Mouse (Mus musculus) liver, postnatal 0 days (tissue): ENCODE data around the gene Scube2. TPM values are rescaled to one million over a fixed set of nuclear protein-coding genes. Genes with fewer than 3 reads are reported as not detected.

Experiments
- ATAC-seq: fragments of 200-750 bp; cut with Nextera tagmentation; 2 replicates; pipeline ENCODE4 v1.8.0; 2017; ENCODE audit warnings: mild to moderate bottlenecking, moderate library complexity
- DNase-seq: peaks from one replicate; pipeline ENCODE4 v3.0.0-alpha.2; 2016
- H3K27ac ChIP-seq: fragments of 300-500 bp; sonication (generic); 2 replicates; pipeline ENCODE4 v1.5.1; 2014; ENCODE audit warnings: antibody characterized with exemption, moderate library complexity, mild to moderate bottlenecking, low read depth
- H3K27me3 ChIP-seq: fragments of 300-500 bp; sonication (generic); 2 replicates; pipeline ENCODE4 v1.6.1; 2014; ENCODE audit warnings: low read length, control low read depth, mixed read lengths; ENCODE audit not compliant: insufficient read depth
- H3K36me3 ChIP-seq: fragments of 300-500 bp; sonication (generic); replicated peaks from 2 replicates; pipeline ENCODE4 v1.6.1; 2014; ENCODE audit warnings: mild to moderate bottlenecking, control low read depth, low read length, moderate library complexity, mixed read lengths; ENCODE audit not compliant: insufficient read depth
- H3K4me1 ChIP-seq: fragments of 300-500 bp; sonication (generic); 2 replicates; pipeline ENCODE4 v1.6.1; 2014; ENCODE audit warnings: antibody characterized with exemption, mild to moderate bottlenecking, control low read depth; ENCODE audit not compliant: insufficient read depth
- H3K4me2 ChIP-seq: fragments of 300-500 bp; sonication (generic); 2 replicates; pipeline ENCODE4 v1.6.1; 2014; ENCODE audit warnings: low read depth, mild to moderate bottlenecking, low read length, moderate library complexity, mixed read lengths
- H3K4me3 ChIP-seq: fragments of 300-500 bp; sonication (generic); 2 replicates; pipeline ENCODE4 v1.5.1; 2014; ENCODE audit warnings: low read depth, low read length
- H3K9ac ChIP-seq: fragments of 300-500 bp; sonication (generic); replicated peaks from 2 replicates; pipeline ENCODE4 v1.6.1; 2014; ENCODE audit warnings: mild to moderate bottlenecking, moderate library complexity
- H3K9me3 ChIP-seq: fragments of 300-500 bp; sonication (generic); 2 replicates; pipeline ENCODE4 v1.6.1; 2016; ENCODE audit warnings: mild to moderate bottlenecking, control low read depth, low read length, mixed read lengths
- CTCF ChIP-seq: sonication (generic); IDR thresholded peaks from 2 replicates; pipeline ENCODE4 v1.5.1; 2016; ENCODE audit warnings: antibody characterized with exemption, low read depth
- EP300 ChIP-seq: IDR thresholded peaks from 2 replicates; pipeline ENCODE4 v1.6.1; 2016; ENCODE audit warnings: antibody characterized with exemption, low read depth, mild to moderate bottlenecking
- WGBS: fragments of 180-500 bp; shearing (Covaris S2); extraction: QIAGEN DNeasy Blood & Tissue Kit; methylation state at CpG from one replicate; pipeline ENCODE4 v1.1.7; 2014; ENCODE audit not compliant: insufficient replicate concordance; 5-methylcytosine and 5-hydroxymethylcytosine counted together
- polyA plus RNA-seq: library from polyadenylated mRNA; unstranded; fragments of >200 nt; fragmentation: Nextera tagmentation; extraction: Ambion mirVana; gene quantifications from 2 replicates; pipeline ENCODE4 v1.2.1, GENCODE M21; 2015

The Scube2 gene
- polyA plus RNA-seq, 1 experiment from 2014 or later: 0.06 TPM

DNA sequence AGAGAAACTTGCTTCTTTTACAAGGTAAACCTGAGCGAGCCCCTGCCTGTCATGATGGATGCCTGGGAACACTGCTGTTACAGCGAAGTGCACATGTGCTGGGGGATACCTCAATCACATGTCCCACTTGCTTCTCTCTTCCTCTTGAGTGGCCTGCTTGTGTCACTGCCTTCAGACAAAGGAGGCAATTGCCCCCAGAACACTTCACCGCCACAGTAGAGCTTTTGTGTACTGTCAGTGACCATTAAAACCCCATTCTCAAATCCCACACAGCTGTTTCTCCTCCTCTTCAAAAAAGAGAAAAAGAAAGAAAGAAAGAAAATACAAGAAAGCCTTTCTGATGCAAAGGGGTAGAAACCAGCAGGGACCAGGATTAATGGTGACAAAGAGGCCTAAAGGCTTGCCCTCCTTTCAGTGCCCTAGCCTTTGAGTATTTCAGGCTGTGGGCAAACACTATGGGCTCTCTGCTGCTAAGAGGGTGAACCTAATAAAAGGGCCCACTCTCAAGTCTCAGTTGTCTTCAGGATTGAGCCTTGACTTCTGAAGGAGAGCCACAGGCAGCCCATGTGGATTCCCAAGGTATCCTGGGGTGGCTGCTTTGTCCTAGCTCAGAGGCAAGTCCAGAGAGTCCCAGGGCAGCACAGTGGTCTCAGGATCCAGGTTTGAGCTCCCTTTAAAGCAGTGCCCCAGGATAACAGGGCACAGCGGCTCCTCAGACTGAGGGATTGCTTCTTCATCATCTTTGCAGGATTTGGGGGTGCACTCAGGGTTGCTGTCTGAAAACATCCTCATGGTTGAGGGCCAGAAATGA is 51.9 kb downstream of the Scube2 start:
- H3K27me3 ChIP-seq: no peaks in the 10 kb centered on the region
- 69% methylated on average over 4 of the region's 4 CpGs for WGBS
- H3K36me3 ChIP-seq: no peaks in the 10 kb centered on the region
- peaks cover 6% of the 10 kb centered on the region for H3K4me1 ChIP-seq
- H3K9me3 ChIP-seq: no peaks in the 10 kb centered on the region
- TF ChIP-seq CTCF (no peak), EP300 (no peak)
- no peak overlapping the region for H3K4me3 ChIP-seq
- H3K4me2 ChIP-seq: no peak overlapping the region
- ATAC-seq (no peak), DNase-seq (no peak)
- H3K27ac ChIP-seq: no peak overlapping the region
- H3K9ac ChIP-seq: no peak overlapping the region

- no peaks in the 10 kb centered on the region for H3K4me1 ChIP-seq
- no peaks in the 10 kb centered on the region for H3K9me3 ChIP-seq
- no peak overlapping the region for H3K4me2 ChIP-seq
- H3K36me3 ChIP-seq: no peaks in the 10 kb centered on the region
- no peak overlapping the region for H3K4me3 ChIP-seq
- 48% methylated on average over 8 of the region's 8 CpGs for WGBS
- H3K9ac ChIP-seq: no peak overlapping the region
- DNase-seq: no peak
- no peak for ATAC-seq
- no peak overlapping the region for H3K27ac ChIP-seq
- H3K27me3 ChIP-seq: no peaks in the 10 kb centered on the region
- TF ChIP-seq CTCF (no peak), EP300 (no peak)
Observed at GRCm38 (mm10) chr7:109807616-109808485, 57.6 kb downstream of the Scube2 start.

DNA sequence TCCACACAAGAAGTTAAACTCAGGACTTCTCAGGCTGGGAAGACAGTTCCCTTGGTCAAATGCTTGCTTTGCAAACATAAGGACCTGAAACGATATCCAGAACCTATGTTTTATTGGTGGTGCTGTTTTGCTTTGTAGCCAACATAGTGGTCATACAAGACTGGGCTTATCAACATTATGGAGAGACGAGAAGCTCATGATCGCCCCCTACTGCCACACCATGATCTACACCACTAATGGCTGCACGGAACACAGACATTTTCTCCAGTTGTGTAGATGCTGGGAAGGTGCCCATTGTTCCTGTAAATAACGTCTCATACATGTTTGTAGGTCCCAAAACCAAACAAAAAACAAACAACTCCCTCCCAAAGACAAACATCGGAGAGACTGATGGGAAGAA is 60.6 kb downstream of the Scube2 start:
- 43% methylated on average over 6 of the region's 6 CpGs for WGBS
- no peaks in the 10 kb centered on the region for H3K36me3 ChIP-seq
- H3K4me1 ChIP-seq: no peaks in the 10 kb centered on the region
- H3K27ac ChIP-seq: no peak overlapping the region
- DNase-seq (peak; percentile 60), ATAC-seq (no peak)
- H3K9me3 ChIP-seq: no peaks in the 10 kb centered on the region
- no peak for TF ChIP-seq EP300
- TF ChIP-seq CTCF: peak; percentile 71
- H3K9ac ChIP-seq: no peak overlapping the region
- no peaks in the 10 kb centered on the region for H3K27me3 ChIP-seq
- no peak overlapping the region for H3K4me3 ChIP-seq
- H3K4me2 ChIP-seq: no peak overlapping the region

DNA sequence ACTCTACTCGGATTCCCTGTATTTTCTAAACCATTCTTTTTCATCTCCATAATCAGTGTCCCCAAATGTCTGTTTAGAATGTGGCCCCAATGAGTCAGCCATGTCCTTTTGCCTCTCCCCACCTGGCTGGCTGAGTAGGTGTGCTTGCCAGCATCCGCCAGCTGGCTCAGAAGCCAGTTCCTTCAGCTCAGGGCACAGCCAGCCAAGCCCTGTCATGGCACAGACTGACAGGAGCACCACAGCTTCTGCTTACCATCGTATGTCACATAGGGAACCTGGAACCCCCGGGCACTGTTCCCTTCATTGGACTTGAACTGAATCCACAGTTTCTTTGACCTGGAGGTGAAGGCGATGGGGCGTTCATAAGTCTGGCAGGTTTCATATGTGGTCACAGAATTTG is 61.1 kb downstream of the Scube2 start:
- no peak overlapping the region for H3K9ac ChIP-seq
- TF ChIP-seq CTCF: no peak
- TF ChIP-seq EP300: no peak
- WGBS: 82% methylated on average over 6 of the region's 6 CpGs
- H3K4me1 ChIP-seq: no peaks in the 10 kb centered on the region
- no peak overlapping the region for H3K4me3 ChIP-seq
- ATAC-seq (no peak), DNase-seq (no peak)
- no peaks in the 10 kb centered on the region for H3K9me3 ChIP-seq
- no peaks in the 10 kb centered on the region for H3K36me3 ChIP-seq
- no peak overlapping the region for H3K4me2 ChIP-seq
- H3K27me3 ChIP-seq: no peaks in the 10 kb centered on the region
- H3K27ac ChIP-seq: no peak overlapping the region

- H3K27ac ChIP-seq: no peak overlapping the region
- H3K4me1 ChIP-seq: no peaks in the 10 kb centered on the region
- H3K4me2 ChIP-seq: no peak overlapping the region
- DNase-seq: no peak
- ATAC-seq: no peak
- 40% methylated on average over 1 of the region's 1 CpGs for WGBS
- no peaks in the 10 kb centered on the region for H3K36me3 ChIP-seq
- TF ChIP-seq CTCF: no peak
- no peak for TF ChIP-seq EP300
- H3K9ac ChIP-seq: no peak overlapping the region
- H3K4me3 ChIP-seq: no peak overlapping the region
- H3K27me3 ChIP-seq: no peaks in the 10 kb centered on the region
- no peaks in the 10 kb centered on the region for H3K9me3 ChIP-seq
Observed at GRCm38 (mm10) chr7:109803516-109803915, 62.0 kb downstream of the Scube2 start.

DNA sequence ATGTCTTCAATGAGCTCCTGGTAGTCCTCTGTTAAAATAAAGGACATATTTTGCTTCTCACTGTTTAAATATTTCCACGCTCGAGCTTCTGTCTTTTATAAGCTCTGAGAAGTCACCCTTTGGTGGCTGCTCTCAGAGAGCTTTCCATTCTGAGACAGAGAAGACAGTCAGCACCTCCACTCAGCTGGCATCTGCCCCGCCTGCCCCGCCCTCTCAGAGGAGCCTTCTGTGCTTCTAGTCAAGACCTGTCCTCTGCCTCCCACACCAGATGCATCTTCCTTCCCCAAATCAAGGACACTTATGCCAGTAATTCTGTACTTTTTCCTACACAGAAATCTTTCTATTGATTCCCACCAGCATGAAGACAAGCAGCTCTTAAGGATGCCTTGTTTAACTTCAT is 64.9 kb downstream of the Scube2 start:
- Histone ChIP-seq H3K4me3 (no peak overlapping the region), H3K9me3 (no peaks in the 10 kb centered on the region), H3K4me1 (no peaks in the 10 kb centered on the region), H3K27me3 (no peaks in the 10 kb centered on the region), H3K9ac (no peak overlapping the region), H3K27ac (no peak overlapping the region), H3K4me2 (no peak overlapping the region), H3K36me3 (no peaks in the 10 kb centered on the region)
- ATAC-seq: no peak
- WGBS: 76% methylated on average over 4 of the region's 4 CpGs
- no peak for DNase-seq
- TF ChIP-seq CTCF (no peak), EP300 (no peak)
